Mouse (Mus musculus) forebrain, embryonic 10.5 days (tissue): ENCODE results near the gene Fignl1. TPM values are rescaled to one million over a fixed set of nuclear protein-coding genes. Genes with fewer than 3 reads are reported as not detected.
A peak's percentile ranks its signal among the peaks of the same experiment; 100 is the strongest.

Experiments used
- DNase-seq: peaks from one replicate; pipeline ENCODE4 v3.0.0-alpha.2; 2017; ENCODE audit warnings: low spot score; ENCODE audit errors: extremely low spot score
- H3K27ac ChIP-seq: fragments of 300-500 bp; sonication (generic); 2 replicates; pipeline ENCODE4 v1.5.1; 2016; ENCODE audit warnings: mild to moderate bottlenecking
- H3K27me3 ChIP-seq: fragments of 300-500 bp; sonication (generic); 2 replicates; pipeline ENCODE4 v1.6.1; 2016; ENCODE audit warnings: mild to moderate bottlenecking; ENCODE audit not compliant: poor library complexity, severe bottlenecking
- H3K36me3 ChIP-seq: fragments of 300-500 bp; sonication (generic); replicated peaks from 2 replicates; pipeline ENCODE4 v1.6.1; 2016; ENCODE audit warnings: mild to moderate bottlenecking, moderate library complexity
- H3K4me1 ChIP-seq: fragments of 300-500 bp; sonication (generic); 2 replicates; pipeline ENCODE4 v1.6.1; 2016
- H3K4me3 ChIP-seq: fragments of 300-500 bp; sonication (generic); 2 replicates; pipeline ENCODE4 v1.5.1; 2016; ENCODE audit warnings: mild to moderate bottlenecking, moderate library complexity
- H3K9me3 ChIP-seq: fragments of 300-500 bp; sonication (generic); 2 replicates; pipeline ENCODE4 v1.6.1; 2016; ENCODE audit warnings: mild to moderate bottlenecking, moderate library complexity
- WGBS: fragments of 180-500 bp; shearing (Covaris S2); methylation state at CpG from one replicate; pipeline ENCODE4 v1.1.7; 2016; 5-methylcytosine and 5-hydroxymethylcytosine counted together
- polyA plus RNA-seq: library from polyadenylated mRNA; unstranded; fragments of >200 nt; fragmentation: Nextera tagmentation; extraction: Ambion mirVana; gene quantifications from 2 replicates; pipeline ENCODE4 v1.2.1, GENCODE M21; 2016

Gene Fignl1
- polyA plus RNA-seq, 1 experiment from 2014 or later = 101 TPM

DNA sequence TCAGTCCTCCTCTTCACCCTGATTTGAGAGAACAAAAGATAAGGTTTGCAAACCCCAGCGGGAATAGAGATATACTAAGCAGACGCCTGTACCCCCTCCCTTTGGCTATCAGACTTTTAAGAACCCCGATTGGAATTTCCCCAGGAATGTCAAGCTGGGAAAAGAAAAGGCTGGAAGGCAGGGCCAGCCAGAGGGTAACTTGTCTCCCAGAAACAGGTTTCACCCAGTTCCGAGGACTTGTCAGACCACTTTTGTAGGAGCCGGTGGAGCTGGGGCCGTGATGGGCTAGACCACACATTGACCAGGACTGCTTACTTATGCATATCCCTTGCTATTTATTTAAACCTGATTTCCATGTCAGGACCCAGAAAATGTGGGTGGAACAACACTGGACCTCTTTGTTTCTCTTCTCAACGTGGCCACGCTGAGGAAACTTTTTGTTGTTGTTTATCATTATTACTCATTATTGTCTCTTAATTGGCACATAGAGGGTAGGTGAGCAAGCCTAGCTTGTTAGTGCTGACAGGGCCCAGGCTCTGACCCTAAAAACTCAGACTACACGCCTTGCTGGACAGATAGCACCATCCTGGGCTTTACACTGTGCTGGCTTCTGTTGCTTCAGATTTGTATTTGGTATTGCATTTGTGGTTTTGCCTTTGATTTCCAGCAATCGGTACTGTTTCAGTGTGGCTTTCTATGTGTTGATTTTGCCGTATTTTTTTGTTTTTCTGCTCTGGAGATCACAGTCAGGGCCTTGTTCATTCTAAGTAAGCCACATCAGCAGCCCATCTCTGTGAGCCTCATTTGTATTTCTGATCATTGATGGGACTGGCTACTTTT is 20.6 kb upstream of the Fignl1 start:
- 16% methylated on average over 11 of the region's 11 CpGs for WGBS
- peak; percentile 49 for DNase-seq
- H3K4me3 ChIP-seq = no peak overlapping the region

DNA sequence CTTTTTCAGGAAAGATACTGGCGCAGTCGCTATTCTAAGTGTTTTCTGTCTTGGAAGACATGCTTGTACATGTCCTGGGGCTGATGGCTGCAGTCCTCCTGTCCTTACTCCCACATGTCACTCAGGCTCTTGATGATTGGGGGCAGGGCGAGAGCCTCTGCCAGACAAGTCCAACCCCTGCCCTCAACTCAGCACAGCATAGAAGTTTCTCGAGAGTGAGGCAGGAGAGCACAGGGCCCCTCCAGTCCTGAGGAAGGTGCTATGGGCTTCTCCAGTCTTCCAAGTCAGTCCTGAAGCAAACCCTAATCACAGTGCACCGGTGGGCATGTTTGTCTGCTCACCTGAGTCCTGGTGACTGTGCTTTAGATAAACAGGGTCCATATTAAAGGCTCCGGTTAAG is 20.0 kb upstream of the Fignl1 start:
- DNase-seq = peak; percentile 42
- H3K4me1 ChIP-seq = peaks cover 92% of the 10 kb centered on the region

More for the DNA sequence above, 20.6 kb upstream of the Fignl1 start:
- Histone ChIP-seq H3K9me3 (no peaks in the 10 kb centered on the region), H3K27ac (peak overlapping the region; percentile 84), H3K27me3 (peaks cover 57% of the 10 kb centered on the region), H3K36me3 (no peaks in the 10 kb centered on the region), H3K4me1 (peaks cover 86% of the 10 kb centered on the region)

DNA sequence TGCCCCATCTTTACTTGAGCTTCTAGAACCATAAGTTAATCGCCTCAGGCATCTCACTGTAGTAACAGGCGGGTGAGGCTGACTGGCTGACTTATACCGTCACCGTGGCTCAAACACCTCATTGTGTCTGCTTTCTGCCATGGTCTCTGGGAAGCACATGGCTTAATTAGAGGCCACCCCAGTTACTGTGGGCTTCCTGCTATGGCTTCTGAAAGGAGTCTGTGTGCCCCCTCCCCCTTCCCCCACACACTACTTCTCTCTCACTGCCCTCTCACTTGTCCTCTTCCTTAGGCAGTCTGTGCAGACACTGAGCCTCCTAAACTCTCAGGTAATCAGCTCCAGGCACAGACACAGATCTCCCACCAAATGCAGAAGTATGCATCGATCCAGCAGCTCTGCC is 19.5 kb upstream of the Fignl1 start:
- H3K36me3 ChIP-seq = no peaks in the 10 kb centered on the region
- no peaks in the 10 kb centered on the region for H3K9me3 ChIP-seq
- 14% methylated on average over 5 of the region's 5 CpGs for WGBS
- peaks cover 95% of the 10 kb centered on the region for H3K4me1 ChIP-seq
- peak overlapping the region; percentile 84 for H3K27ac ChIP-seq
- DNase-seq = peak; percentile 67
- H3K27me3 ChIP-seq = peaks cover 56% of the 10 kb centered on the region
- H3K4me3 ChIP-seq = peak overlapping the region; percentile 14; the same call in 1 of the 2 replicates

More for the DNA sequence above, 20.0 kb upstream of the Fignl1 start:
- H3K36me3 ChIP-seq = no peaks in the 10 kb centered on the region
- H3K9me3 ChIP-seq = no peaks in the 10 kb centered on the region
- H3K4me3 ChIP-seq = 0 out of 2 replicates have a peak overlapping the region, but pooled peaks have one; percentile 14
- H3K27me3 ChIP-seq = peaks cover 56% of the 10 kb centered on the region
- H3K27ac ChIP-seq = peak overlapping the region; percentile 84
- WGBS = 16% methylated on average over 6 of the region's 6 CpGs

DNA sequence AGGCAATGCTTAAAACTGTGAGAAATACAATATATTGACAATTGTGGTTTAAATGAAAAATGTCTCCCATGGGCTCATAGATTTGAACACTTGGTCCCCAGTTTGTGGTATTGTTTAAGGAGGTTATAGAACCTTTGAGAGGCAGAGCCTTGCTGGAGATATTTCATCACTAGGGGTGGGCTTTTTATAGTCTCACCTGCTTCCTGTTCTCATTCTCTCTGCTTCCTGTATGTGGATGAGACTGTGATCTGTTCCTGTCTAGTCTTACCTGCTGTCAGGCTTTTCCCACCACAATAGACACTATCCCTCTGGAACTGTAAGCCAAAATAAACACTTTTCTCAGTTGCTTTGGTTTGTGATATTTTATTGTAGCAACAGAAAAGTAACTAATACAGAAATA is 17.7 kb upstream of the Fignl1 start:
- Histone ChIP-seq H3K4me3 (no peak overlapping the region), H3K4me1 (peaks cover 95% of the 10 kb centered on the region), H3K27me3 (peaks cover 44% of the 10 kb centered on the region), H3K36me3 (no peaks in the 10 kb centered on the region), H3K27ac (0 out of 2 replicates have a peak overlapping the region, but pooled peaks have one; percentile 93), H3K9me3 (no peaks in the 10 kb centered on the region)
- DNase-seq = no peak

DNA sequence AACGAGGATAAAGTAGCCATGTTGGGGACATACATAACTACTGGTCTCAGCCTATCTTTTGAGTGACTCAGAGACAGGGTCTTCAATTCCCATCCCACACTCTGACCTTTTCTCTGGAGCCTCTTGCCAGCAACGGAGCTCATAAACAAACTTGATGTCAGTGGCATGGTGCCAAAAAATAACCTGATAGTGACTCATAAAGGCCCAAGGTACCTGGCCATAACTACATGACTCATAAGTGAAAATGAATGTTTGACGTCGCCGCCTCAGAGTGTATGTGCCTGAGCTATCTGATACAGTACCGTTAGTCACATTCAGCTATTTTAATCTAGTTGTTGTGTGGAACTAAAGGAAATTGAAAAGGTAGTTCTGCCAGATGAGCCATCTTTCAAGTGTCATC is 16.9 kb upstream of the Fignl1 start:
- Histone ChIP-seq H3K36me3 (no peaks in the 10 kb centered on the region), H3K4me1 (peaks cover 95% of the 10 kb centered on the region), H3K27me3 (peaks cover 44% of the 10 kb centered on the region), H3K4me3 (no peak overlapping the region), H3K27ac (peak overlapping the region; percentile 93), H3K9me3 (no peaks in the 10 kb centered on the region)
- WGBS = 92% methylated on average over 6 of the region's 6 CpGs
- no peak for DNase-seq

DNA sequence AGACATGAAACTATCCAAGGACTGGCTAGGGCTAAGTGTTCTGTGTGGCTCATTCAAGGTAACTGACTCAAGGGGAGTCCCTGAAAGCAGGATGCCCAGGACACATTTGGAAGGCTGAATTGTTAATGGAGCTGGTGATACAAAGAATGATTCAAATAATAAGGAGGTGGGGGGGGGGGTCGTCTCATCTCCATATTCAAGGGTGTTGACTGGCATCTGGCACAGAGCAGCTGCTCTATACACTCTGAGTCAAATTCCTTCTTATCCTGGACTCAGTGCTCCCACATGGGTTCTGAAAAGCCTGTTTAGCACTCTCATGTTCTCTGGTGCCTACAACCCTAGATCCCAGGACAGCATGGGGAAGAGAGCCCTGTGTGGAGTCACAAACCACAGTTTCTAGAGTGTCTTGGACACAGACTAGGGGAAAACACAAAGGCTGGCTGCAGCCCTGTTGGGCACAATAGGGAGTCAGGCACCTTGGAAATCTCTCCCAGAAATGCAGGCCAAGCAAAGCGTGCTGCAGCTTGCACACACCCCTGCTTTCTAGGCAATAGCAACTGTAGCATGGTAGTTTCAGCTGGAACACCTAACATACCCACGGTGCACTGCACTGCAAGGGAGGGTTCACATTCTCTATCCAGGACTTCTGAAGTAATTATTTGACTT is 16.3 kb upstream of the Fignl1 start:
- H3K27me3 ChIP-seq = peaks cover 40% of the 10 kb centered on the region
- WGBS = 50% methylated on average over 3 of the region's 3 CpGs
- peak; percentile 18 for DNase-seq
- H3K9me3 ChIP-seq = no peaks in the 10 kb centered on the region
- peaks cover 95% of the 10 kb centered on the region for H3K4me1 ChIP-seq
- H3K27ac ChIP-seq = peak overlapping the region; percentile 93
- H3K4me3 ChIP-seq = no peak overlapping the region
- no peaks in the 10 kb centered on the region for H3K36me3 ChIP-seq

DNA sequence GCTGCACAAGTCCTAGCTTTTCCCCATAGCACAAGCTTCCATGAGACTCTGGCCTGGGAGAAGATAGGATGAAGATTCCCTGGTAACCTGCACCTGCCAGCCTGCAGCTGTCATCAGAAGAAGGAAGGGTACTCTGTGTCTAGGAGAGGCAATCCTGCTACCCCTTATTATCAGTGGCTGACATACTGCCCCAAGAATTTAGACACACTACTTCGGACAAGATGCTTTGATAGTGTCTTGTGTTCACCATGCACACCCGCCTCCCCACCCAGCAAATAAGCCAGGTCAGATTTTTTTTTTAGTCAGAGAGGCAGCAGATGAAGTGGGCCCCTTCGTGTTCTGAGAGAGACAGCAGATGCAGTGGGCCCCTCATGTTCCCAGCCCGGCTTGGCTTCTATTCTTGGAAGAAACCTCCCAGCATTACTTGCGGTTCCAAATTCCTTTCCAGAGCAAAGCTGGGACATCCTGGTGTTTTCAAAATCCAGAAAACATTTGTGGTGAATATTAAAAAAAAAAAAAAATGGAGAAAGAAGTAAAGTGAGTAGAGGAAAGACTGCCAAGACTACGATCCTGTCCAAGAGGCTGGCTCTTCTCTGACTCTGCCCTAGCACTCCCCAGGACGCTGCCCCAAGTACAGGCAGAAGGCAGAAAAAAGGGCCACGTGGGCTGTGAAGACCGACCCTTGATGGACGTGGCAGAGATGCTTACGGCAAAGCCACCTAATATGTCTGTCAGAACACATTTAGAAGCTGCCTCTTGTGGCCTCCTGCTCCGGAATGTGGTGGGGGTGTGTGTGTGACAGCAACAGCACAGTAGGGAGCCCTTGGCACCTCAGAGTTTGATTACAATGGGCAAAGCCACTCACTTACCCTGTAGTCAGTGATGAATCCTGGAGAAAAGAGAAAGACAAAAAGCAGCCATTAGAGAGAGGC is 15.5 kb upstream of the Fignl1 start:
- DNase-seq = peak; percentile 22
- Histone ChIP-seq H3K27me3 (peaks cover 39% of the 10 kb centered on the region), H3K9me3 (no peaks in the 10 kb centered on the region), H3K4me1 (peaks cover 87% of the 10 kb centered on the region), H3K27ac (peak overlapping the region; percentile 93), H3K4me3 (no peak overlapping the region), H3K36me3 (no peaks in the 10 kb centered on the region)
- WGBS = 34% methylated on average over 12 of the region's 12 CpGs

DNA sequence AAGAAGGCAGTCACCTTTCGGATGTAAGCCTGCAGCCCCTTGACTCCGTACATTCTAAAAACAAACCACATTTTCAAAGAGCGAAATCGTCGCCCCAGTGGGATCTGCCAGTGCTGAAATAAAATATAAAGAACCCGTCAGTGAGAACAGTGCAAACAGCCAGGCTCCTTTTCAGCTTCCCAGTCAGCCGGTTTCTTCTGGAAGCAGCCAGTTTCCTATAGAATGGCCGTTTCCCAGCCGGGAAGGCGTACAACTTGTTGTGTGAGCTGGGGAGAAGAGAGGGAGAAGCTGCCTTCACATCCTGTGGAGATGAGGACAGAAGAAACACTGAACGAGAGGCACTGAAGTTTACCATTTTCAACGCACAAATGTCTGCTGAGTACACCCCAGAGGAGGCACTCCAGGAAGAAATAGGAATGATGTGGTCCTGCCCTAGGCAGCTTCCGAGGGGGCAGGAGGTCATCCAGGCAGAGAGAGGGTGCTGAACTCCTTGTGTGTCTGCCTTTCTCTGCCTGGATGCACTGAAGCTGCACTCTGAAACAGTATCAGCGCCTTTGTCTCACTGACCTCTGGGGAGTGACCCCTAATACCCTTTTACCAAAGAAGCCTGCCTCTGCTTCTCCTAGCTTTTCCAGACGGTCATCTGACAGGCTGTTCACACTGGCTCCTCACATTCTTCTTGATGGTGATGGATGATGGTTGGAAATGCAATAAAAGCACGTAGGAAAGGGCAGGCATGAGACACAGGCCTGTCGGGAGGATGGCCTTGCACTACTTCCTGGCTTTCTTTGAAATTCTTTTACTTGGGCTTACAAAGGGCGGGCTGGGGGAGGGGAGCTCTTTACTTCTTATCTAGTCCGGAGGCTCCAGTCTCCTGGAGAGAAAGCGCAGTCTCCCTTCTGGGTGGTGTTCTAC is 13.7 kb upstream of the Fignl1 start:
- Histone ChIP-seq H3K27me3 (peaks cover 32% of the 10 kb centered on the region), H3K4me3 (peak overlapping the region; percentile 15; the same call in 1 of the 2 replicates), H3K9me3 (no peaks in the 10 kb centered on the region), H3K36me3 (no peaks in the 10 kb centered on the region), H3K27ac (peak overlapping the region; percentile 93), H3K4me1 (peaks cover 69% of the 10 kb centered on the region)
- DNase-seq = peak; percentile 74
- WGBS = 3% methylated on average over 20 of the region's 20 CpGs

DNA sequence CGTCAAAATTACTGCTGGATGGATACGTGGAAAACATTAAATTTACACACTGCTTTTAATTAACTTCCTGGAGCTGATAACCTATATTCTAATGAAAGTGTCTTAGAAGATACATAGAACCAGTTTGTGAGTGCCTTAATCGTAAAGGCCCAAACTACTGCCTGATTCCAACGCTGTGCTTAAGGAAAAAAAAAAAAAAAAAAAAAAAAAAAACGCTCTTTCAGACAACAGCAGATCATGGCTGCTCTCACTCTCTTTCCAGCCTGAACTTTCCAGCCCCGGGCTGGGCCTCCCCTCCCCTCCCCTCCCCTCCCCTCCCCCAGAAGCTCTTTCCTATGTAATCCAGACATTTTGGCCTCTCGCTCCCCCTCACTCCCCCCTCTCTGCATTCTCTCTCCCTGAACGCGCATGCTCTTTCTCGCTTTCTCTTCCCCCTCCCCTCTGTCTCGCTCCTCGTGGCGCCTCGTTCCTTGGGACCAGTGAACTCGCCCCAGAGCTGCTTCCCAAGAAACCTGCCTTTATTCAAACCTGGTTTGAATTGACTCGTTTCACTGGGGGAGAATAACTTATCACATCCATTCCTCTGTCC is 12.7 kb upstream of the Fignl1 start:
- 0 out of 2 replicates have a peak overlapping the region, but pooled peaks have one; percentile 10 for H3K4me3 ChIP-seq
- peaks cover 63% of the 10 kb centered on the region for H3K4me1 ChIP-seq
- peak overlapping the region; percentile 93 for H3K27ac ChIP-seq
- 7% methylated on average over 14 of the region's 16 CpGs for WGBS
- H3K9me3 ChIP-seq = no peaks in the 10 kb centered on the region
- DNase-seq = peak; percentile 92
- peaks cover 23% of the 10 kb centered on the region for H3K27me3 ChIP-seq
- H3K36me3 ChIP-seq = no peaks in the 10 kb centered on the region

DNA sequence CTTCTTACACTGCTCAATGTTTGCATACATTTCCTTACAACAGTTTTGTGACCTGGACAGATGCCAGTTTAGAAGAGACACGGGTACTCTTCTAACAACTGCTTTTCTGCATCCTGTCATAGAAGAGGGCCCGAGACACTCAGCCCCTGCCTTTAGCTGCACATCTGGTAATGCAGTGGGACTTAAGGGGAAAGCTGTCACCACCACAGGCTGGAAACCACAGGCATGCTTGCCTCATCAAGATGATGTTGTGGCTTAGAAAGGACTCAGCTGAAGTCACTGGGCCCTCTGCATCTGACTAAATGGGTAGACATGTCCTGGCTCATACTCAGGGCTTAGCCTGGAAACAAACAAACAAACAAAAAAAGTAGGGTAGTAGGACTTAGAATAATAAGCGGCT is 12.0 kb upstream of the Fignl1 start:
- peak overlapping the region; percentile 93 for H3K27ac ChIP-seq
- DNase-seq = no peak
- H3K4me3 ChIP-seq = no peak overlapping the region
- peaks cover 15% of the 10 kb centered on the region for H3K27me3 ChIP-seq
- H3K4me1 ChIP-seq = peaks cover 57% of the 10 kb centered on the region
- H3K36me3 ChIP-seq = no peaks in the 10 kb centered on the region
- WGBS = 71% methylated on average over 3 of the region's 3 CpGs
- no peaks in the 10 kb centered on the region for H3K9me3 ChIP-seq

DNA sequence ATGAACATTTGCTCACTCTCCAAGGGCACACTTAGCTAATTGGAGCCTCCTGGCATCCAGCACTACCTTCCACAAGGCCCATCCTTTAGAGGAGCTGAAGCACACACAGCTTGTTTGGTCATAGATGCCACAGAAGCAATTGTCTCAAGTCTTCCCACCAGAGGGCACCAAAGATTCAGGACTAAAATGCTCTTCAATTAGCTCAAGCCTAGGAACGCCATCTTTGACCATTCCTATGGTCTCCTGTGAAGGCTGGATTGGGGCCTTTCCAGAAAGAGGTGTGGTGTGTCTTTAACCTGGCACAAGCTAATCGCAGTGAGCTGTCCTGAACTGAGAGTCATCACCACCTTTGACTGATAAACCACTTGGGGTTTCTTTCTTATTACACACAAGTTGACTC is 11.5 kb upstream of the Fignl1 start:
- H3K9me3 ChIP-seq = no peaks in the 10 kb centered on the region
- peaks cover 10% of the 10 kb centered on the region for H3K27me3 ChIP-seq
- no peak overlapping the region for H3K4me3 ChIP-seq
- peak overlapping the region; percentile 93 for H3K27ac ChIP-seq
- WGBS = 7% methylated on average over 2 of the region's 2 CpGs
- DNase-seq = peak; percentile 78
- no peaks in the 10 kb centered on the region for H3K36me3 ChIP-seq
- H3K4me1 ChIP-seq = peaks cover 52% of the 10 kb centered on the region
